Mouse (Mus musculus): ENCODE results near the gene Dennd6a.

DNA sequence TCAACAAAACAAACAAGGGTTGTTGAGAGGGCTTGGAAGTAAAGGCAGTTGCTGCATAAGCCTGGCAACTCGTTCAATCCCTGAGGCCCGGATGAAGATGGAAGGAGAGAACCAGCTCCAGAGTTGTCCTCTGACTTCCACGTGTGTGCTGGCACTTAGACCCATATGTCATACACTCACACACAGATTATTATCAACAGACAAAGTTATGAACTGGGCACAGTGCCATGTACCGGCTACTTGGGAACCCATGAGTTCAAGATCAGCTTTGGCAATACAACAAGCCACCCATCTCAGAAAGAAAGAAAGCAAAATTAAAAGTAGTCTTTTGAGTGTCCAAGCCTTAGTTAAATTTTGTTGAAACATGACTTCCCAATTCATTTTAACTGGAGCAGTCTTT lies 51.6 kb downstream of the Dennd6a start:
- TF ChIP-seq CHD2 (IDR thresholded peaks at IDR 0.05; ENCODE audit: low read depth, low read length): no peak
- TF ChIP-seq ZC3H11A (IDR thresholded peaks at IDR 0.05; ENCODE audit: borderline replicate concordance, low read depth, low read length): no peak
- TF ChIP-seq HCFC1 (IDR thresholded peaks at IDR 0.05; ENCODE audit: borderline replicate concordance, insufficient read depth, low read length): no peak

Data from ES-E14 (cell line).